Mouse (Mus musculus): ENCODE results near the gene Znrd1.

DNA sequence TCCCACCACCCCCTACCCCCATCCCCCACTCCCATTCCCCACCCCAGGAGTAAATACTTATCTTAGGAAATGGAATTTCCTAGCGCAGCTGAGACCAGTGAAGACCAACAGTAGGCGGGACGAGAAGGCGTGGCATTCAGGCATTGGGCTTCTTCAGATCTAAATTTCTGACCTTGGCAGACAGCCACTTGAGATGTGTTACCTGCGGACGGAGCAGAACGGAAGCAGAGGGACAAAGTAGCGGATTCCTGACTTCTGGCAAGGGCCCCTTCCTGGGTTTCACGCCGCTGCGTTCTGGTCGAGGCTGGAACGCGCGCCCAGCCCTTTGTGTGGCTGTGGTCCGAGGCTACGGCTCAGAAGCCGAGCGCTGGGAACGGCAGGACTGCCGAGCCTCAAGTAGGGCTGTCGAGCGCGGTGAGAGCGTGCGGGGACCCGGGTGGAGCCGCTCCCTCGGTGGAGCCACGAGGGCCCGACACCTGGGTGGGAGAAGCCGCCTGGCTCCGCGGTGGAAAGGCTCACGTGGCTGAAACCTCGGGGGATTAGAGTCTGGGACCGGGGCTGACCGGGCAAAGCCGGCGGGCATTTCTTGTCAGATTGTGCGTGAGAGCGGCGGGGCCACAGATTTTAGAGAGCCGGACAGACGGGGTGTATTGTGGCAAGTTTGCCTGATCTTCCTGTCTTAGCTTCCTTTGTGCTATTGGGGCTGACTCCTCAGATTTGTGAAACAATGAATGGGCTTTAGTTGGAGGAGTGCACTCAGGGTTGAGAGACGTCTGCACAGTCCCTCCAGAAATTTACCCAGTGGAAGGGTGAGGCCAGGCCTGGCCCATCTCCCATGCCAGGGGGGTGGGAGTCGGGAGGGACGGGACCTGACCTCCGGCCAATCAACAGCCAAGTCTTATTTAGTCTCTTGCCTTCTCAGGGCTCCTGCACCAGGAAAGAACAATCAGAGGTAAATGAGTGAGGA is 44.3 kb upstream of the Znrd1 start:
- TF ChIP-seq CTCF (conservative IDR thresholded peaks at IDR 0.05; ENCODE audit: insufficient read depth, insufficient read length, low read depth, low read length) = no peak
- no peak for TF ChIP-seq POLR2A (IDR thresholded peaks at IDR 0.05; ENCODE audit: low read depth, low read length)
